Mouse (Mus musculus) kidney, postnatal 36 days (tissue): ENCODE data around the gene Ddx54.

Experiments used
- DNase-seq, 2 experiments: peaks; one replicate each; pipeline ENCODE4 v3.0.0; 2021 to 2022; ENCODE audit warnings: mixed read lengths in 2 of 2

Ddx54 gene

DNA sequence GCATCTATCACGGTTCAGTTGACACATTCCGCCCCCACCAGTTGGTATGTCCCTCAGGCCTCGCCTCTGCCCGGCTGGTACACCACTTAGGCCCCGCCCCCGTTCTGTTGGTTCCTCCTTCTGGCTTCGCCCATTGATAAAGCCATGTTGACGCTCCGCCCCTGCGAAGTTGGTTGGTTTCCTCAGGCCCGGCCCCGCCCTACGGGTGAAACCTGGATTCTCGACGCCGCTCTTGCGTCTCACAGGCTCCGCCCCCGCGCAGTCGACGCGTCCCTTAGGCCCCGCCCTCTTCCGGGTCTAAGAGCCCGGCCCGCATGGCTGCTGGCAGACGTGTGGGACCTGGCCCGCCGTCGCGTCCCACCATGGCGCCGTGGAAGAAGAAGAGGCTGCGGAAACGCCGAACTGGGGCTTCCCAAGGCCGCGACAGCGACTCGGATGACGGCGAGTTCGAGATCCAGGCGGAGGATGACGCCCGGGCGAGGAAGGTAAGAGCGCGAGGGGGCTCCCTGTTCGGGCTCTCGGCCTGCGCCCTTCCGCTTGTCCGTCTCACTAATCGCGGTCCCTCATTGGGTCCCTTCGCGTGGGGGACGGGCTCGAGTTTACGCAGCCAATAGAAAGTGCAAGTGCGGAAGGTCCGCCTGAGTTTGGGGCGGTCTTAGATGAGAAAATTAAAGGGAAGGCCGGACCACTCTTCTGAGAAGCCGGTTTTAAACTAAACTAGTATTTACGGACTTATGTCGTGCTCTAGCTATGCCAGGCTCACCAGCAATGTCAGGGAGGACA lies 474 bp downstream of the Ddx54 start:
- peak; percentile 100 for DNase-seq

DNA sequence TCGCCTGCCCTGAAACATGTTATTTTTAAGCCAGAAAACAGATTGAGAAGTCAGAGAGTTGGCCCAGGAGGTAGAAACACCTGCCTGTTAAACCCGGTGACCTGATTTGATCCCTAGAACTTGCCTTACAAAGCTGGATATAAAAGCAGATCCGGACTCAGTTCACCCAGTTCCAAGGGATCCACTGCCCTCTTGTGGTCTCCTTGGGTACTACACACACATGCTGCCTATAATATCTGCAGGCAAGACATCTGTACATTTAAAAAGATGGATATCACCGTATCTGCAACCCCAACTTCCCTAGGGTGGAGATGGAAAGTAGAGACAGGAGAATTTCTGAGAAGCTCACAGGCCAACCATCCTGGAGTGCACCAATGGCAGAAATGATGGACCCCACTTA lies 3.4 kb downstream of the Ddx54 start:
- DNase-seq: peak in 1 of 2 experiments; percentile 62

DNA sequence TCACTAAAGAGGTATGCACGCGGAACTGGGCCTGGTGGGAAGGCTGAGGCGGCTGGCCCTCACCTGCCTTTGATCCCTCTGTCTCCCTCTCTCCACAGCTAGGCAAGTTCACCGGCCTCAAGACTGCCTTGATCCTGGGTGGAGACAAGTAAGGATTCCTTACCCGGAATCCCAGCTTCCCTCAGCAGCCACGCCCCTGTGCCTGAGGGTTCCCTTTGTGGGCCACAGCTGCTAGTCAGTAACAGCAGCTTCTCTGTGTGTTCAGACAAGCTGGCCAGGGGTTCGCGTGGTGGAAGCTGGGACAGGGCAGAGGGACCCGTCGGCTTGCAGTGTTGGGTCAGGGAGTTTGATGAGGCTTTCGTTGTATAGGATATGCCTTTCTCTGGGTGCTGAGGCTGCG lies 6.2 kb downstream of the Ddx54 start:
- no peak for DNase-seq

DNA sequence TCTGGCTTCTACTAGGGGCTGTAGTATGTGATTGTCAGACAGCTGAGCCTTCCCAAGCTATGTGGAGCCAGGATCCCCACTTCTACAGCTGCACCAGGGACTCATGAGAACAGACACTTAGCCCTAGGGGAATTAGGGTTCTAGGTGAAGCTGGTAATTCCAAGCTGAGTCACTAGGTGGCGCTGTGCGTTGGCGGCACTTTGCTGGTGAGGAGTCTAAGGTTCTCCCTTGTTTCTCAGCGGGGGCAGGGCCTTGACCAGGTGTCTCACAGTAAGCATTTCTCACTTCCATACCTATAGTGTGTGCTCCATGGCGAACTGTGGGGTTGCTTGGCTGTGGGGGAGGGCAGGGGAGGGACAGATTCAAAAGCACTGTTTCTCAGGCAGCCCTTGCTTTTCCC lies 6.7 kb downstream of the Ddx54 start:
- DNase-seq: peak; percentile 51 to 85

DNA sequence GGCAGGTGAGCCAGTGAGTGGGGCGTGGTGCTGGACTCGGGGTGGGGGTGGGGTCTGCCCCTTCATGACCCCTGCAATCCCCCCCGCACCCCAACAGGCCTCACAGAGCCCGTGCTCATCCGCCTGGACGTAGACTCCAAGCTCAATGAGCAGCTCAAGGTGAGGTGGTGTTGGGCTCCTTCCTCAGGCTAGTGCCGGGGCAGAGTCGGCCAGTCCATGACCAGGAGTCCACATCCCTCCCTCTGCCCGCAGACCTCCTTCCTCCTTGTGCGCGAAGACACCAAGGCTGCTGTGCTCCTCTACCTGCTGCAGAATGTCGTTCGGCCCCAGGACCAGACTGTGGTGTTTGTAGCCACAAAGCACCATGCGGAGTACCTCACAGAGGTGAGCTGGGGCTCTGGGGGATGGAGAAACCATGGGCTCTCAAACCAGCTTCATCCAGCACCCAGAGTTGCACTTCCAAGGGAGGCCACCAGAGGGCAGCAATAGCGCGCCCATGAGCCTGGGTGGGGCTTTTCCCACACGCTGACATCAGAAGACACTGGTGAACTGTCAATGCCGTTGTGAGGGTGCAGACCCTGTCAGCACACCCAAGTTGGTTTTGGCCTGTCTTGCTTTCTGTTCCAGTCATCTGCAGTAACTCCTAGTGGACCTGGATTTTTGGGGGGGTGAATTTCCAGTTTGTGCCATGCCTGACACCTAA lies 8.0 kb downstream of the Ddx54 start:
- peak; percentile 64 to 88 for DNase-seq

DNA sequence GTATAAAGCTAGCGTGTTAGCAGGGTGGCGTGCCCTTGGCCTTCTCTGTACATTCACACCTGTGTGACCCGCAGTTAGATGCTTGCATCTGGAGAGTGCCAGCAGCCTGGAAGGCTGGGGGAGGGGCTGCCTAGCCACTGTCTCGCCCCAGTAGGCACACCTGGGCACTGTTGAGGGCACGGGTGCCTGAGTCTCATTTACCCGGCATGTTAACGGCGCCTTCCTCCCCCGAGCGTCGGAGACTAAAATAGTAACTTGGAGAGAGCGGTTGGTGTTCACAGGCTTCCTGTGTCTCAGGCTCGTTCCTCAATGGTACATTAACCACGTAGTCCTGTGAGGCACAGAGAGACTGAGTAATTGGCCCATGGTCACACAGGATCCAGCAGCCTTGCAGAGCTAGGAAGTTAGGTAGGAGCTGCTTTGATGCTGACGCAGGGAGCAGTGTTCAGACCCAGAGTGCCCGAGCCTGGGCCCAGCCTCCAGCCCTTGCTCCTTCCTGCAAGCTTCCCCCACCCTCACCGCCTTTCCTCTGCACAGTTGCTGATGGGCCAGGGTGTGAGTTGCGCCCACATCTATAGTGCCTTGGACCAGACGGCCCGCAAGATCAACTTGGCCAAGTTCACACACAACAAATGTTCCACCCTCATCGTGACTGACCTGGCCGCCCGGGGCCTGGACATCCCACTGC lies 8.7 kb downstream of the Ddx54 start:
- peak; percentile 58 to 71 for DNase-seq

DNA sequence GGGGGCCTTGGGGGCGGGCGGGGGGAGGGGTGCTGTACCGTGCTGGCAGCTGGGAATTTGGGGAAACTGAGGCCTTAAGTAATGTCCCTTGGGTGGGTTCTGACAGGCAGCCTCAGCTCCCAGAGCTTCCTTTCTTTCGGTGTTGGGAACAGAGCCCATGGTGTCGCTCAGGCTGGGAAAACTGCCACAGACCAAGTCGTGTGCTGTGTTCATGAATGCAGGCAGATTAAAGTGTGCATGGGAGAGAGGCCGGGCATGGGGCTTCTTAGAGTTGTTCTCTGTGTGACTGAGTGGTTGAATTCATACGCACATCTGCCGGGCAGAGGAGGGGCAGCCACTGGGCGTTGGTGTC lies 9.3 kb downstream of the Ddx54 start:
- no peak for DNase-seq

DNA sequence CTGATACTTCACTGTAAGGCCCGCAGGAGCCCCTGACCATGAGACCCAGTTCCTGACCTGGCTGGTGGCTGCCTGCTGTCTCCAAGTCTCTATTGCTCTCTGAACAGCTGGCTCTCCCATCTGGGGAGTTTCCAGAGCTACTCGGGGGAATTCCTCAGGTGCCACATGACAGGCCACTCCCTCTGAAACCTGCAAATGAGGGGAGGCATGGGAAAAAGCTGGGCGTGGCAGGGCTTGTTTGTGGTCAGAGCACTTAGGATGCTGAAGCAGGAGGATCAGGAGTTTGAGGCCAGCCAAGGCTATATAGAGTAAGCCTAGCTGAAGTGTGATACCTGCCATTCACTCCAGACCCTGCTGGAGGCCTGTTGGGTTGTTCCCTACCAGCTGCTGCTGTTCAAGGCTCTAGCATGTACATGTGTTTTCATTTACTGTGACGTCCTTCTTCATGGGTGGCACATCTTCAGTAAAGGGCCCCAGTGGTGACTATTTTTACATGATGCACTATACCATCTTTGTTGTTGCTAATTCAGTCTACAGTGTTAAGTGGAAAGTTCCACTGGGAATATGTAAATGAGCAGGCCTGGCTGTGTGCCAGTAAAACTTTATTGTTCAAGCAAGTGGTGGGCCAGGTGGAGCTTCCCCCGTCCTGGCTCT lies 9.8 kb downstream of the Ddx54 start:
- peak; percentile 41 to 58 for DNase-seq

DNA sequence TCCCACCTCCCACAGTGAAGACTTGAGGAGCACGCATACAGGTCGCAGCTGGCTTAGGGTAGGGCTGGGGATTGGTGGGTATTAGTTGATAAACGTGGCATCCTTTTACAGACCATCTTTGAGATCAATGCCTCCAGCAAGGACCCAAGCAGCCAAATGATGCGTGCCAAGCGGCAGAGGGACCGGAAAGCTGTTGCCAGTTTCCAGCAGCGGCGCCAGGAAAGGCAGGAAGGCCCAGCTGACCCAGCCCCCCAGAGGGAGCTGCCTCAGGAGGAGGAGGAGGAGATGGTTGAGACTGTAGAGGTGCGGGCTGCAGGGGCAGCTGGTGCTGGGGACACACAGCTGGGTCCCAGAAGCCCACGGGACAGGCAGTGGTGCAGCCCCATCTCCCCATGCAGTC lies 11.9 kb downstream of the Ddx54 start:
- no peak for DNase-seq

DNA sequence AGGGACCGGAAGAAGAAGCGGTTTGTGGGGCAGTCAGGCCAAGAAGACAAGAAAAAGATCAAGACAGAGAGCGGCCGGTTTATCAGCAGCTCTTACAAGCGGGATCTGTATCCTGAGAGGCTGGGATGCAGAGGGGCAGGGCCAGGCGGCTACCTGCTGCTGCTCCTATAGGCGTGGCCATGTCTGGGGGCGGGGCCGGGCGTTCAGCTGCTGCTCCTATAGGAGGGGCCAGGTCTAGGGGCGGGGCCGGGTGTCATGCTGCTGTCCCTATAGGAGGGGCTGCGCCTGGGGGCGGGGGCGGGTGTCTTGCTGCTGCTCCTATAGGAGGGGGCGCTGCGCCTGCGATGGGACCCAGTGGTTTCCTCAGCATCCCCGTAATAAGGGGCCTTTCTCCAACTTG lies 13.9 kb downstream of the Ddx54 start:
- DNase-seq: peak in 1 of 2 experiments; percentile 62

DNA sequence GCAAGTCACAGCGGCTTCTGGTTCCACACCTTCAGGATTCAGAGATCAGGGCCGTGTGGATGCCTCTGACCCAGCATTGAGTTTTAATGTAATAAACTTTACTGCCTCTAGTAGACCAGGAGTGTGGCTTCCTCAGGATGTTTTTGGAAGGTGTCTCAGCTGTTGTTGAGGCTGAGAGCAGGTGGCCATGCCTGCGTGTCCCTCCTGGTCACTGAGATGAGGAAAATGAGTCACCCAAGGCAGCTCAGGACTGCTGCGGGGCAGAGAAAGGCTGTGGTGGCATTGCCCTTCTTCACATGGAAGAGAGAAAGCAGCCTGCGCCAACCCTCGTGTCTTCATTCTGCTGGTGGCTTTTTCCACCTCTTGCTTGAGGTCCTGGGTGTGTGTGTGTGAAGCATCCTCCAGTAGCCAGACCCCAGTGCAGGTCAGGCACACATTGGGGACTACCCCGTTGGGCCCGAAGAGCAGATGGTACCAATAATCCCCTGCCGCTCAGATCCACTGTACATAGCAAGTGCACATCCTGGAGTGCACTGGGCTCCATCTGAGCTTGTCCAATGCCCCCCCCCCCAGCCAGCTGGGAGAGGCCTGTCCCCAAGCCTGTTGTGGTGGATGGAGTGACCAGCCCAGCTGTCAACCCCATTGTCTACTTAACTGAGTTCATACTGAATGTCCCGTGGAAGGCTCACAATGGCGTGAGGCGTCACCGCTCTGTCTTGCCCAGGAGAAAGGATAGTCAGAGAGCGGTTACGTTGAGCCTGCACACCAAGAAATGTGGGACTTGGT lies 15.2 kb downstream of the Ddx54 start:
- no peak for DNase-seq

DNA sequence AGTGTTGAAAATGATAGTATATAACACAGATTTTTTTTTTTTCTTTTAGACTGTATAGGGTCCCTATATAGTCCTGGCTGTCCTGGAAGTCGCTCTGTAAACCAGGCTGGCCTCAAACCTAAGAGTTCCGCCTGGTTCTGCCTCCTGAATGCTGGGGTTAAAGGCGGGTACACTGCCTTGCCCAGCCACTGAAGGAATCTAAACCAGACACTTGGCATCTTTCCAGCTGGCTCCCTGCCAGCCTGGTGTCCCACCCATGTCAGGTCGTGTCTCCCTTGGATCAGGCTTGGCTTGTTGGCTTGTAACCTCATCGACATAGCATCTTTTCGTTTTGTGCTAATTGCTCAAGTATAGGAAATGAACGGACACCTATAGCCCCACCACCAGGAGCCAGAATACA lies 16.1 kb downstream of the Ddx54 start:
- DNase-seq: peak in 1 of 2 experiments; percentile 45

DNA sequence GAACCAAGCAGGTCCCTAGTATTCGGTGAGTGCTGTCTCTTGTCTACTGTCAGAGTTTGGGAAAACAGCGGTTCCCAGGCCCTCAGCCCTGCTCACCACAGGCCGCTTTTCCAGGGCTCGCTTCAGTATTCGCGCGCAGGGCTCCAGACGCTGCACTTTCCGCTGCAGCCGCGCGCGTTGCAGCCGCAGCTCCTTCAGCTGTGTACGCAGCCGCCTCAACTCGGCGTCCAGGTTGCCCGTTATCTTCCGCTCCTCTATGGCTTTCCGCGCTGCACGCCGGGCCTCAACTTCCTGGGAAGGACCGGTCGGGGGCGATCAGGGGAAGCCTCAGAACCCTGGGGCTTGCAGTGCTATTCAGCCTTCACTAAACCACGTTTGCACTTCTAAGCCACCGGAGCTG lies 18.6 kb downstream of the Ddx54 start:
- no peak for DNase-seq

DNA sequence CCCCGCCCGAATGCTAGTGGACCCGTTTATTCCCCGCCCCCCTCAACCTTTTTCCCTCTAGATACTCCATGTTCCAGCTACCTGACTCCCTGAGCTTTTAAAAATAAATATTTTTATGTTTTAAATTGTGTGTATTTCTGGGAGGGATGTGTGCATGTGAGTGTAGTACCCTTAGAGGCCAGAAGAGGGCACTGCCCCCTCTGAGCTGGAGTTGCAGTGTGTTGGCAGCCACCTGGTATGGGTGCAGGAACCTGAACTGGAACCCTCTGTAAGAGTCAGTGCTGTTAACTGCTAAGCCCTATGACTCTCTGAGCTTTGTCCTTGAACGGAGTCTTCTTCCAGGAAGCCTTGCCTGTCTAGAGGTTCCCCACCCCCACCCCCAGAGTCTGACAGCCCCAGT lies 19.4 kb downstream of the Ddx54 start:
- DNase-seq: no peak

DNA sequence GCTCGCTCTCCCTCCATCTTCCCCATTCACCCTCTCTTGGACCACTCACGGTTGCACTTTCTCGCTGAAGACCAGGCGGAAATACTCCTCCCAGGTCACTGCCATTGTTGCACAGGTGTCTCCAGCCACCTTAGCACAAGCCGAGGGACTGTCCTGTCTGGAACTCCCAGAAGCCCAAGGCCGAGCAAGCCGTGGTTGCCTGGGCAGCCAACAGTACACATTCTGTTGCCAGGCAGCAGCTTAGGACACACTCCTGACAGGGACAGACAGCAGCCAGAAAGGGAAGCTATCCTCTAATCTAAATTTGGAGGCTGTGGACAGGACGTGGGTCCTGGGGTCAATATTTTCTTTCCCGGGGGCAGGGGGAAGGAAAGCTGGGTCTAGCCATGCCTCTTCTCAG lies 21.6 kb downstream of the Ddx54 start, which contains the start of gene Cfap73:
Gene Cfap73, minus strand, starts transcription at position 105 of the 400 bp plus-strand sequence.
- DNase-seq: no peak

DNA sequence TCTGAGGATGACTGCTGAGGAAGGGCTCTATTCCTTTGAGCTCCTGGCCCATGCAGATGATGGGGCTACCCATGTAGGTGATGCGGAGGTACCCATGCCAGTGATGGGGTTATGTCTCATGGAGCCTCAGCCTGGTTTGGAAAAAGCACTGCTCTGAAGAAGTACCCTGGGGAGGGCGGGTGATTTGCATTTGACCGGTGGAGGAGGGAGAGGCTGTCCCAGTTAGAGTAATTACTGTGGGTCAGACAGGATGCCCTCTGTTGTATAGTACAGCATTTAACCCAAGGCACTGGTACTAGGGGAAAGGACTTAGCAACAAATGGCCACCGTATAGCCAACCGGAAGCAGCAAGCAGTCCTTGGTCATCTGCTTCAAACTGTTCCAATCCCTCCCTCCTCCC lies 22.3 kb downstream of the Ddx54 start:
- DNase-seq: no peak

DNA sequence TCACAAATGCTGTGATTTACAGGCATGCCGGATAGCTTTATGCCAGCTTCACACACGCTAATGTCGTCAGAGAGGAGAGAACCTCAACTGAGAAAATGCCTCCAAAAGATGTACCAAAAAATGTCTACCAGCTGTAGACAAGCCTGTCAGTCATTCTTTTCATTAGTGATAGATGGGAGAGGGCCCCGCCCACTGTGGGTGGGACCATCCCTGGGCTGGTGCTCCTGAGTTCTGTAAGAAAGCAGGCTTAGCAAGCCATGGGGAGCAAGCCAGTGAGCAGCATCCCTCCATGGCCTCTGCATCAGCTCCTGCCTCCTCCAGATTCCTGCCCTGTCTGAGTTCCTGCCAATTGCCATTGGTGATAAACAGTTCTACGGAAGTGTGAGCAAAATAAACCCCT lies 23.1 kb downstream of the Ddx54 start:
- DNase-seq: no peak

DNA sequence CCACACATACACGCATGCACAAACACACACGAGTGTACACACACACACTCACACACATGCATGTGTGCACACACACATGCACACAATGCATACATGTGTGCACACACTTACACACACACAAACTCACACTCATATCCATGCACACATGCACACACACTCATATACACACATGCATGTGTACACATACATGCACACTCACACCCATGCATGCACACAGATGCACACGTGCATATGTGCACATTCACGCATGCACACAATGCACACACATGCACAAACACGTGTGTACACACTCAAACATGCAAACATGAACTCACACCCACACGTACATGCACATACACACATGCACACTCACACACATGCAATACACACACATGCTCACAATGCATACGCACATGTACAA lies 27.6 kb downstream of the Ddx54 start:
- no peak for DNase-seq

DNA sequence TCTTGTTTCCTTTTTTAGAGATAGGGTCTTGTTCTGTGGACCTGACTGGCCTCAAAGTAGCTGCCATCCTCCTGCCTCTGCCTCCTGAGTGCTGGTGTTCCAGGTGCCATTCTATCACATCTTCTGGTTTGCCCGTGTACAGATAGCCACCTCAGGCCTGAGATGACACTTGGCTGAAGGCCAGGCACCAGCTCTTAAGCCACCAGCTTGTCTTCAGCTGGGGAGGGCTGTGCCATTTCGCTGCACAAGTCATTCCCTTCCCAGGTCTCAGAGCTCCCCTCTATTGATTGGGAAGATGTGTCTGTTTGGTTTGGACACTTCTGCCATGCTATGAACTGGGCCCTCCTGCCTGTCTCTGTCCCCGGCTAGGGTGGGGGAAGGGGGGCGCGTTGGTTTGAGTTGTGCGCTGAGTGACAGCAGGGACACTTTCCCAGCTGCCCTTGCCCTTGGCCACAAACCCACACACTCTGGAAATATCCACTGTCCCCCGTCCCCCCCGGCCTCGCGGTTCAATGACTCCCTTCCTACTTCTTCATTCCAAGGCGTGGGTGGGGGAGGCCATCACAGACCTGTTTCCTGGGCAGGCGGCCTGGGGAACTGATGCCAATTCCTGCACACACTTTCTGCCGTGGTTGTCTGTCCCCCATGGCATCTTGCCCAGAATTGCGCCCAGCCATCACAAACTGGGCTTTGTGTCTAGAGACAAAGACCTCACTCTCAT lies 31.0 kb downstream of the Ddx54 start:
- peak; percentile 42 to 65 for DNase-seq

DNA sequence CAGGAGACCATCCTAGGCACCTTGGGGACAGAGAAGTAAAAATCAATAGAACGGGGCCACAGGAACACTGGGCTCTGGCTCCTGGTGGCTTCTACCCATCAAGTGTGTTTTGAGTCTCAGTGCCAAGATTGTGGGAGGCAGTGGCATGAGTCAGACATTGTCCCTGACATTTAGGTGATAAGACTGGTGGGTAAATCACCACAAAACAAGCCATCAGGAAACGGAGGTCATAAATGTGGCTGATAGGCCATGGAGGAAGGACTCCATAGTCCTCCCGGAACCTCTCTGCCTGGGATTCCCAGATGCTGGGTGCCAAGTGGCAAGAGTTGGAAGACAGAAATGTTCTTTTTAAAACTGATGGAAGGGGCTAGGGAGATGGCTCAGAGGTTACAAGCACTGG lies 31.7 kb downstream of the Ddx54 start:
- no peak for DNase-seq

DNA sequence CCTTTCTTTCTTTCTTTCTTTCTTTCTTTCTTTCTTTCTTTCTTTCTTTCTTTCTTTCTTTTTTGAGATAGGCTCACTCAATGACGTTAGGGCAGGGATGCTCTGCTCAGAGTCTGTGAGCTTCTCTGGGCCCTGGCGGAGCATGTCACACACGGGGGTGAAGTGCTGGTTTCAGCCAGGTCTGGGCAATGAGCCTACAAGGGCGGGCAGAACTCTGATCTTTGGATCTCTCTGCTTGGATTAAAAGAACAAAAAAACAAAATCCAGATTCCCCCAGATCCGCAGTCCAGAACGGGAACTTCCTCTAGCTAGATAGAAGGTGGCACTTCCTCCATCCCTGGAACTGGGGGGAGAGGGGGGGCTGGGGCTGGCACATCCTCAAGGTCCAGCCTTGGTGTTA lies 33.3 kb downstream of the Ddx54 start:
- peak; percentile 82 for DNase-seq

DNA sequence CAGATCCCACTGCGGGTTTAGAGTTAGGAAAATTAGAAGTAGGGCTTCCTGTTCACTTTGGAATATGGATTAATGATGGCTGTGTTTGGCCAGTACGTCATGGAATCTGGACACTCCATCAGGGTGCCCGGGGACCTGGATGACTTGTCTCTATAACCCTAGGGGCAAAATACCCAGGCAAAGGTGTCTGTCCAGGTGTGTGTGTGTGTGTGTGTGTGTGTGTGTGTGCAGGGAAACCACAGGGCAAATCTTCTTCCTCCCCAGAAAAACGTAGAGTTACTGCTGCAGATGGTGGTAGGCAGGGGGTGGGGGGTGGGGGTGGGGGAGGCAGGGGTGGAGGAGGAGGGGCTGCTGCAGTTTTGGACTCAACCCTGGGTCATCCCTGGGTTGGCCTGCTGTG lies 34.8 kb downstream of the Ddx54 start:
- DNase-seq: no peak
